Mouse (Mus musculus): Measurements from ENCODE around the gene Hsd17b10. TPM values are rescaled to one million over a fixed set of nuclear protein-coding genes. Genes with fewer than 3 reads are reported as not detected.

Hsd17b10 gene
- 155 and 159 TPM in 2 replicates for polyA plus RNA-seq (2016; fragmentation: Nextera tagmentation; extraction: Ambion mirVana)

DNA sequence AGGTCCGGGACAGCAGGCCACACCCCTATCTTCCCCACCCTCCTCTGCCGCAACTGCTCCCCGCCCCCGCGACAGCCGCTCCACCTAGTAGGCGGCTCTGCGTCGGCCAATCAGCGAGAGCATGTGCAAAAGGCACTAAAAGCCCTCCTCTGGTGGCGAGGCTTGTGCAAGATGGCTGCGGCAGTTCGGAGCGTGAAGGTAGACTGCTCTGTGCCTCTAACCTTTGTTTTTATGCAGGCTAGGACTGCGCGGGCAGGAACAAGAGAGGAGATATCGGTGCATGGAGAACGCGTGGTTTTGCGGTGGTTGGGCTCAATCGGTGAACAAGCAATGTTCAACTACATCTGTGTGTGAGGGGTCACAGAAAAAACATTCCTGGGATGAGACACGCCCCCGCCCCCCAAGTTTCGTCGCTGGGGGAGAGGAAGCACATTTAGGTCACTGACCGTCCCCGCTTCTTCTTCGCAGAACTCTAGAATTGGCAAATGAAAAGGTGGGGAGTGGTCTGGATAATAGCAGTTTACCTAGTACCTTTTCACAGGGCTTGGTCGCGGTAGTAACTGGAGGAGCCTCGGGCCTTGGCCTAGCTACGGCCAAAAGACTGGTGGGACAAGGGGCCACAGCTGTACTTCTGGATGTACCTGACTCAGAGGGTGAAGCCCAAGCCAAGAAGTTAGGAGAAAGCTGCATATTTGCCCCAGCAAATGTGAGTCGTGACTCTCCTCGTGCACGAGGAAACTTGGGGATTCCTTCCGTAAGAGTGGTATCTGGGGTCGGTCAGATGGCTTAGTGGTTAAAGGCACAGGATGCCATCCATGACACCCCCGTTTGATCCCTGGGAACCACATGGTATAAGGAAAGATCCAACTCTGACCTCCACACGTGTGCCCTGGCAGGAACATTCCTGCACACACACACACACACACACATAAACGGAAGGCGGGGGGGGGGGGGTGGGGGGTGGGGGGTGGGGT is at the start of gene Hsd17b10:
TSS of gene Hsd17b10 (plus strand) at position 109 of the 974 bp plus-strand sequence.
- 14% methylated on average over 40 of the region's 41 CpGs for WGBS
- no peaks in the 10 kb centered on the region for H3K4me1 ChIP-seq (replicated peaks)
- H3K4me2 ChIP-seq: peak within 1 kb of the TSS; percentile 71
- peak; percentile 98 for ATAC-seq (ENCODE audit: insufficient number of reproducible peaks, low FRiP score)
- H3K9ac ChIP-seq: peak within 1 kb of the TSS; percentile 62
- peak within 1 kb of the TSS; percentile 61; the same call in 1 of the 2 replicates for H3K27ac ChIP-seq (ENCODE audit: poor library complexity, severe bottlenecking)
- H3K27me3 ChIP-seq (replicated peaks): peaks cover 25% of the 10 kb centered on the region
- no peaks in the 10 kb centered on the region for H3K9me3 ChIP-seq (replicated peaks)
- peaks cover 21% of the 10 kb centered on the region for H3K36me3 ChIP-seq
- peak within 1 kb of the TSS; percentile 56 for H3K4me3 ChIP-seq

DNA sequence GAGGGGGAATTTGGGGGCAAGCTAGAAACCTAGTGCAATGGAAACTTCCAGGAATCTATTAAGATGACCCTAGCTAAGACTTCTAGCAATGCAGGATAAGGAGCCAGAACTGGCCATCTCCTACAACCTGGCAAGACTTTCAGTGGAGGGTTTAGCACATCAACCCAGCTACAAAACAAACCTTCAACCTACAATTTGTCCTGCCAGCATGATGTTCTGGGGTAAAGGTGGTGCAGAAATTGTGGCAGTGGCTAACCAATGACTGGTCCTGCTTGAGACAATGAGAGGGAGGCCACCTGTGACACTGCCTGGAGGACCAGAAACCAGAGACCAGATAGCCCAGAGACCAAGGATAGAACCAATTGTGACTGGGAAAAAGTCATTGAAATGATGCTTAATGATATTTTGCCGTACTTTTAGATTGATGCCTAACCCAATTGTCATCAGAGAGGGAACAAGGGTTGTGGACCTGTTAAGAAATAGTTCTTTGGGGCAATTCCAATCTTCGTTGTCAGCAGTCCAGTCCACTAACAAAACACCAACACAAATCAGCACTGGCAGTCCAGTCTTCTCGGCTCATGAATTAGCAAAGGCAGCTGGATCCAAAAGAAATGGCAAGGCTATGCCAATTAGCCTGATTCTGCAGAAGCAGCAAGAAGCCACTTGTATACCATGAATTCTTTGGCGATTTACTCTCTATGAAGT is 2.5 kb upstream of the Hsd17b10 start:
- Histone ChIP-seq H3K9ac (no peak overlapping the region), H3K4me2 (no peak overlapping the region), H3K4me3 (no peak overlapping the region), H3K36me3 (peaks cover 9% of the 10 kb centered on the region), H3K9me3 (replicated peaks) (no peaks in the 10 kb centered on the region), H3K27me3 (replicated peaks) (peaks cover 24% of the 10 kb centered on the region), H3K4me1 (replicated peaks) (no peaks in the 10 kb centered on the region), H3K27ac (ENCODE audit: poor library complexity, severe bottlenecking) (no peak overlapping the region)
- ATAC-seq (ENCODE audit: insufficient number of reproducible peaks, low FRiP score): no peak
- WGBS: 67% methylated on average over 4 of the region's 4 CpGs

DNA sequence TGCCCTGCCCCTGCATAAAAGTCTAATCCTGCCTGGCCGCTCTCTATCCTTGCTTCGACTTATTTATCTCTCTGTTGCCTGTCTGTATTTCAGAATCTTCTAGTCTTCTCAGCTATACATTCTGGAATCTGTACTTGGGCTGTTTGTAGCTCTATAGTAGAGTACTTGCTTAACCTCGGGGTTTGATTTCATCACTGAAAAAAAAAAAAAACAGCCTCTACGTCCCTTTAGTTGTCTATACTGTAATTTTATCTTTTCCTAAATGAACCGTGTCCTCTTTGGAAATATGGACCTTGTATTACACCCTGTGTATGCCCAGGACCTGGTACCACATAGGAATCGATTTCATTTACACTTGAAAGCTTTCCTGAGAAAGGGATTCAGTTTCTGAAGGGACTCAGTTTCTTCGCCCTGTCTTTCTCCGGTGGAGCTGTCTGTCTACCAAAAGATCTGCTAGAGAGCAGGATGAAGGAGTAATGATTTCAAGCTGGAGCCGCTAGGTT is 412 bp upstream of the Hsd17b10 start:
- no peak for ATAC-seq (ENCODE audit: insufficient number of reproducible peaks, low FRiP score)
- H3K9ac ChIP-seq: peak overlapping the region; percentile 62
- peak overlapping the region; percentile 56 for H3K4me3 ChIP-seq
- H3K27ac ChIP-seq (ENCODE audit: poor library complexity, severe bottlenecking): no peak overlapping the region
- H3K9me3 ChIP-seq (replicated peaks): no peaks in the 10 kb centered on the region
- H3K27me3 ChIP-seq (replicated peaks): peaks cover 27% of the 10 kb centered on the region
- peaks cover 17% of the 10 kb centered on the region for H3K36me3 ChIP-seq
- peak overlapping the region; percentile 60 for H3K4me2 ChIP-seq
- WGBS: 37% methylated on average over 9 of the region's 9 CpGs
- H3K4me1 ChIP-seq (replicated peaks): no peaks in the 10 kb centered on the region

- no peaks in the 10 kb centered on the region for H3K9me3 ChIP-seq (replicated peaks)
- no peak for ATAC-seq (ENCODE audit: insufficient number of reproducible peaks, low FRiP score)
- WGBS: 67% methylated on average over 2 of the region's 2 CpGs
- H3K4me2 ChIP-seq: peak overlapping the region; percentile 71; the same call in 1 of the 2 replicates
- H3K36me3 ChIP-seq: peaks cover 25% of the 10 kb centered on the region
- H3K4me1 ChIP-seq (replicated peaks): no peaks in the 10 kb centered on the region
- no peak overlapping the region for H3K27ac ChIP-seq (ENCODE audit: poor library complexity, severe bottlenecking)
- H3K4me3 ChIP-seq: peak overlapping the region; percentile 56; the same call in 1 of the 2 replicates
- no peak overlapping the region for H3K9ac ChIP-seq
- peaks cover 19% of the 10 kb centered on the region for H3K27me3 ChIP-seq (replicated peaks)
These were observed 1.2 kb downstream of the Hsd17b10 start for GRCm38 (mm10) chrX:152002865-152003264.

- Histone ChIP-seq H3K27me3 (replicated peaks) (peaks cover 10% of the 10 kb centered on the region; the same call in 1 of the 2 replicates), H3K4me3 (no peak overlapping the region), H3K9me3 (replicated peaks) (no peaks in the 10 kb centered on the region), H3K4me2 (no peak overlapping the region), H3K36me3 (peaks cover 25% of the 10 kb centered on the region), H3K27ac (ENCODE audit: poor library complexity, severe bottlenecking) (no peak overlapping the region), H3K9ac (no peak overlapping the region), H3K4me1 (replicated peaks) (no peaks in the 10 kb centered on the region)
- ATAC-seq (ENCODE audit: insufficient number of reproducible peaks, low FRiP score): no peak
- WGBS: 70% methylated on average over 1 of the region's 1 CpGs
These were observed 6.2 kb downstream of the Hsd17b10 start for GRCm38 (mm10) chrX:152007863-152008262.

- no peak; the same call in 1 of the 2 replicates for ATAC-seq (ENCODE audit: insufficient number of reproducible peaks, low FRiP score)
- 10% methylated on average over 11 of the region's 11 CpGs for WGBS
These were observed 14.1 kb downstream of the Hsd17b10 start for GRCm38 (mm10) chrX:152015752-152016150.

GRCm38 (mm10) chrX:152016151-152017145 is 14.8 kb downstream of the Hsd17b10 start, which contains the start of the genes Ribc1 and Smc1a:
TSS of gene Ribc1 (minus strand) at chrX:152016295.
TSS of gene Smc1a (plus strand) at chrX:152016428.
- peaks cover 10% of the 10 kb centered on the region; the same call in 1 of the 2 replicates for H3K36me3 ChIP-seq
- H3K27ac ChIP-seq (ENCODE audit: poor library complexity, severe bottlenecking): peak within 1 kb of the TSS; percentile 87
- WGBS: 15% methylated on average over 64 of the region's 64 CpGs
- H3K9me3 ChIP-seq (replicated peaks): no peaks in the 10 kb centered on the region
- peaks cover 9% of the 10 kb centered on the region for H3K4me1 ChIP-seq (replicated peaks)
- H3K4me2 ChIP-seq: peak within 1 kb of the TSS; percentile 69
- H3K27me3 ChIP-seq (replicated peaks): no peaks in the 10 kb centered on the region
- peak within 1 kb of the TSS; percentile 65 for H3K4me3 ChIP-seq
- ATAC-seq (ENCODE audit: insufficient number of reproducible peaks, low FRiP score): peak; percentile 96
- peak within 1 kb of the TSS; percentile 74 for H3K9ac ChIP-seq

More at GRCm38 (mm10) chrX:152015752-152016150, 14.1 kb downstream of the Hsd17b10 start:
- Histone ChIP-seq H3K27me3 (replicated peaks) (no peaks in the 10 kb centered on the region), H3K4me2 (peak overlapping the region; percentile 63), H3K9me3 (replicated peaks) (no peaks in the 10 kb centered on the region), H3K27ac (ENCODE audit: poor library complexity, severe bottlenecking) (peak overlapping the region; percentile 78), H3K9ac (peak overlapping the region; percentile 69), H3K36me3 (peaks cover 10% of the 10 kb centered on the region; the same call in 1 of the 2 replicates), H3K4me1 (replicated peaks) (peaks cover 9% of the 10 kb centered on the region), H3K4me3 (peak overlapping the region; percentile 65)

DNA sequence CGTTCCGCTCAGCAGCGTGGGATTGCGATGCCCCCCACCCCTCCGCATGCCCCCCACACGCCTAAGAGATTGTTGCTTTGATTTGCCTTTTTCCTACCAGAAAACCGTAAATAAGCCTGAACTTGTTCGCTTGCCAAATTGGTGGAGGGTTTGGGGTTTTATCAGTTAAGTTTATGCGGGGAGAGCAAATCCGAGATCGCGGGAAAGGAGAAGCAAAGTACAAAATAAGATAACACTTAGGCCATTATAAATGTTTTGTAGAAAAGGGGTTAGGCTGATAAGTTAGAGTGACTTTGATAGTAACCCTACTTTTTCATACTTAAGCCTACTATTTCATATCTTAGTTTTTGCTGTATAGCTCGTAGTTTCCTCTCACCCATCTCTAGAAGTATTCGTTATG is 15.5 kb downstream of the Hsd17b10 start:
- ATAC-seq (ENCODE audit: insufficient number of reproducible peaks, low FRiP score): no peak
- Histone ChIP-seq H3K9me3 (replicated peaks) (no peaks in the 10 kb centered on the region), H3K4me3 (peak overlapping the region; percentile 65), H3K4me2 (peak overlapping the region; percentile 69), H3K27me3 (replicated peaks) (no peaks in the 10 kb centered on the region), H3K4me1 (replicated peaks) (peaks cover 9% of the 10 kb centered on the region), H3K36me3 (peaks cover 10% of the 10 kb centered on the region; the same call in 1 of the 2 replicates), H3K27ac (ENCODE audit: poor library complexity, severe bottlenecking) (peak overlapping the region; percentile 87), H3K9ac (peak overlapping the region; percentile 74)
- 17% methylated on average over 14 of the region's 14 CpGs for WGBS

DNA sequence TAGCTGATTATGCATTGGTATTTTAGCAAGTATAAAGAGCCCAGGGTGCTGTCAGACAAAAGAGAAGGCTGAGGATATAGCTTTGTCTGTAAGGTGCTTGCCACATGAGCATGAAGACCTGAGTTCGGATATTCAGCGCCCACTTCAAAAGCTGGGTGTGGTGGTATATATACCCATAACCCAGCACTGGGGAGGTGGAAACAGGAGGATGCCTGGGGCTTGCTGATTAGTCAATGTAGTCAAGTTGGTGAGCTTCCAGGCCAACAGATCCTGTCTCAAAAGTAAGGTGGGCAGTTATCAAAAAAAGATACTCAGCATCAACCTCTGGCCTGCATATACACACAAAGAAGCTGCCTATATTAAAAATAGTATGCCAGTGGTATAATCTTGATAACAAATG is 17.6 kb downstream of the Hsd17b10 start:
- H3K27ac ChIP-seq (ENCODE audit: poor library complexity, severe bottlenecking): no peak overlapping the region
- no peak overlapping the region for H3K4me2 ChIP-seq
- no peak overlapping the region for H3K9ac ChIP-seq
- H3K4me3 ChIP-seq: no peak overlapping the region
- peaks cover 6% of the 10 kb centered on the region for H3K36me3 ChIP-seq
- no peak for ATAC-seq (ENCODE audit: insufficient number of reproducible peaks, low FRiP score)
- H3K4me1 ChIP-seq (replicated peaks): peaks cover 9% of the 10 kb centered on the region
- H3K27me3 ChIP-seq (replicated peaks): no peaks in the 10 kb centered on the region
- no peaks in the 10 kb centered on the region for H3K9me3 ChIP-seq (replicated peaks)
- 85% methylated on average over 2 of the region's 2 CpGs for WGBS

- Histone ChIP-seq H3K4me3 (no peak overlapping the region), H3K4me2 (no peak overlapping the region), H3K4me1 (replicated peaks) (no peaks in the 10 kb centered on the region), H3K36me3 (peaks cover 38% of the 10 kb centered on the region), H3K9ac (no peak overlapping the region), H3K9me3 (replicated peaks) (no peaks in the 10 kb centered on the region), H3K27me3 (replicated peaks) (no peaks in the 10 kb centered on the region; the same call in 1 of the 2 replicates), H3K27ac (ENCODE audit: poor library complexity, severe bottlenecking) (no peak overlapping the region)
- no peak for ATAC-seq (ENCODE audit: insufficient number of reproducible peaks, low FRiP score)
These were observed 38.2 kb downstream of the Hsd17b10 start for GRCm38 (mm10) chrX:152039865-152040264.

Data from heart, embryonic 12.5 days (tissue).